Mouse (Mus musculus) lung, embryonic 14.5 days (tissue): ENCODE measurements around the gene Comtd1. TPM values are rescaled to one million over a fixed set of nuclear protein-coding genes. Genes with fewer than 3 reads are reported as not detected.

Source experiments
- ATAC-seq: fragments of 200-750 bp; cut with Nextera tagmentation; 2 replicates; pipeline ENCODE4 v1.8.0; 2017; ENCODE audit warnings: mild to moderate bottlenecking, moderate TSS enrichment, moderate library complexity; ENCODE audit not compliant: insufficient read depth
- DNase-seq: peaks from one replicate; pipeline ENCODE4 v3.0.0-alpha.2; 2015
- H3K27ac ChIP-seq: fragments of 300-500 bp; sonication (generic); 2 replicates; pipeline ENCODE4 v1.5.1; 2014; ENCODE audit warnings: low read depth, mild to moderate bottlenecking, moderate library complexity
- H3K27me3 ChIP-seq: fragments of 300-500 bp; sonication (generic); 2 replicates; pipeline ENCODE4 v1.6.1; 2014; ENCODE audit warnings: low read length, control low read depth; ENCODE audit not compliant: insufficient read depth
- H3K36me3 ChIP-seq: fragments of 300-500 bp; sonication (generic); 2 replicates; pipeline ENCODE4 v1.6.1; 2014; ENCODE audit warnings: control low read depth; ENCODE audit not compliant: insufficient read depth
- H3K4me1 ChIP-seq: fragments of 300-500 bp; sonication (generic); 2 replicates; pipeline ENCODE4 v1.6.1; 2014; ENCODE audit warnings: antibody characterized with exemption, control low read depth; ENCODE audit not compliant: insufficient read depth
- H3K4me2 ChIP-seq: fragments of 300-500 bp; sonication (generic); 2 replicates; pipeline ENCODE4 v1.6.1; 2014; ENCODE audit warnings: mild to moderate bottlenecking
- H3K4me3 ChIP-seq: fragments of 300-500 bp; sonication (generic); 2 replicates; pipeline ENCODE4 v1.5.1; 2014; ENCODE audit warnings: low read depth, low read length
- H3K9ac ChIP-seq: fragments of 300-500 bp; sonication (generic); 2 replicates; pipeline ENCODE4 v1.6.1; 2014
- H3K9me3 ChIP-seq: fragments of 300-500 bp; sonication (generic); 2 replicates; pipeline ENCODE4 v1.6.1; 2016; ENCODE audit warnings: low read depth, low read length, control low read depth
- CTCF ChIP-seq: IDR thresholded peaks from 2 replicates; pipeline ENCODE4 v1.5.1; 2016; ENCODE audit warnings: antibody characterized with exemption, low read depth
- WGBS: fragments of 180-500 bp; shearing (Covaris S2); extraction: QIAGEN DNeasy Blood & Tissue Kit; methylation state at CpG from one replicate; pipeline ENCODE4 v1.1.7; 2014; 5-methylcytosine and 5-hydroxymethylcytosine counted together
- polyA plus RNA-seq: library from polyadenylated mRNA; unstranded; fragments of >200 nt; fragmentation: Nextera tagmentation; extraction: Ambion mirVana; gene quantifications from 2 replicates; pipeline ENCODE4 v1.2.1, GENCODE M21; 2014

Gene Comtd1
- polyA plus RNA-seq, 1 experiment from 2014 or later = 17.0 TPM

DNA sequence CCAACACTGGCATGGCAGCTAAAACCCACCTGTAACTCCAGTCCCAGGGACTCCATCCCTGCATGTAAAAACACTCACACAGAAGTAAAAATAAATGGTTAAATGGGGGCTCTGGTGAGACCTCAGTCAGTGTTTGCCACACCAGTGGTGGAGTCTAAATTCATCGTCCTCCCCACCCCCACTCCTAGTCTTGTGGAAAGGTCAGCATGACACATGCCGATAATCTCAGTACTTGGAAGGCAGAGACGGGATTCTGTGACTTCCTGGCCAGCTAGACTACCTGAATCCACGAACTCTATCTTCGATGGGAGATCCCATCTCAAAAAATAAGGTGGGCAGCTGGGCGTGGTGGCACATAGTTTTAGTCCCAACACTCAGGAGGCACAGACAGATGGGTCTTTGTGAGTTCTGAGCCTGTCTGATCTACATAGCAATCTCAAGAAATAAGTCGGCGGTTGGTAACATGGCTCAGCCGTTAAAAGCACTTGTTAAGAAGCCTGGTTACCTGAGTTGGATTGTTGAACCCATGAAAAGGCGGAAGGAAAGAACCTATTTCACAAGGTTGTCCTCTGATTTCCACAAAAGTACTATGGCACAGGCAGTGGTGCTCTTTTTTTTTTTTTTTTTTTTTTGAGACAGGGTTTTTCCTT is 36.9 kb downstream of the Comtd1 start:
- no peak overlapping the region for H3K4me2 ChIP-seq
- DNase-seq = no peak
- no peak for ATAC-seq
- no peaks in the 10 kb centered on the region for H3K9me3 ChIP-seq
- WGBS = 80% methylated on average over 10 of the region's 10 CpGs
- H3K4me1 ChIP-seq = no peaks in the 10 kb centered on the region
- no peak overlapping the region for H3K4me3 ChIP-seq
- H3K27ac ChIP-seq = no peak overlapping the region
- H3K36me3 ChIP-seq = no peaks in the 10 kb centered on the region
- no peak overlapping the region for H3K9ac ChIP-seq
- no peak for TF ChIP-seq CTCF
- no peaks in the 10 kb centered on the region for H3K27me3 ChIP-seq

DNA sequence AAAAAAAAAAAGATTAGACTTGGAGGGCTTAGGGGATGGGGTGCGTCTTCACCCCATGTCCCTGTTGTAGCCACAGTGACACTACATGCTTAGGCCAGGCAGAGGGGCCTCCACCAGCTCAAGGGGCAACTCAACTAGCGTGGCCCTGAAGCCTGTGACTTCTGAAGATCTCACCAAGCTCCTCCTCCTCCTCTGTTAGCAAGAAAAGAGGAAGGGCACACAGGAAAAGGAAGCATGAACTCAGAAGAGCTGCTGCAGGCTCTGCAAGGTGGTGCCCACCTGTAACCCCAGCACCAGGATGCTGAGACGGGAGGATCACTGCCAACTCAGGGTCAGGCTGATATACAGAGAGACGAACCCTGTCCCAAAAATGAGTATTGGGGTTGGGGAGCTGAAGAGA is 37.5 kb downstream of the Comtd1 start:
- Histone ChIP-seq H3K36me3 (no peaks in the 10 kb centered on the region), H3K27ac (no peak overlapping the region), H3K4me3 (no peak overlapping the region), H3K27me3 (no peaks in the 10 kb centered on the region), H3K4me2 (no peak overlapping the region), H3K9ac (no peak overlapping the region), H3K4me1 (no peaks in the 10 kb centered on the region), H3K9me3 (no peaks in the 10 kb centered on the region)
- no peak for TF ChIP-seq CTCF
- 83% methylated on average over 4 of the region's 4 CpGs for WGBS
- ATAC-seq (no peak), DNase-seq (no peak)

DNA sequence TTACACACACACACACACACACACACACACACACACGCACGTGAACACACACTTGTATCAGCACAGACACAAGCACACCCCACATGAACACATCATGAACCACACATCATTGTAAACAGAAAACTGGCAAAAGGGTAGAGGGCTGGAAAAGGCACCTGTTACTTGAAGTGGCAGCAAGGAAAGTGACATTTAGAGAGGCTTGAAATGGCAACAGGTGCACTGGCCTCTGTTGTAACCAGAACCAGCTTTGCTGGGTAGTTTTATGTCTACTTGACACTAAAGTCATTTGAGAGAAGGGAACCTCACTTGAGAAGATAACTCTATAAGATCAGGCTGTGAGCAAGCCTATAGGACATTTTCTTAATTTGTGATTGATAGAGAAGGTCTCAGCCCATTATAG is 39.4 kb downstream of the Comtd1 start:
- H3K27me3 ChIP-seq = no peaks in the 10 kb centered on the region
- H3K9ac ChIP-seq = no peak overlapping the region
- 71% methylated on average over 2 of the region's 2 CpGs for WGBS
- no peaks in the 10 kb centered on the region for H3K4me1 ChIP-seq
- H3K4me3 ChIP-seq = no peak overlapping the region
- H3K36me3 ChIP-seq = no peaks in the 10 kb centered on the region
- DNase-seq (no peak), ATAC-seq (no peak)
- TF ChIP-seq CTCF = no peak
- H3K4me2 ChIP-seq = no peak overlapping the region
- no peaks in the 10 kb centered on the region for H3K9me3 ChIP-seq
- H3K27ac ChIP-seq = no peak overlapping the region

DNA sequence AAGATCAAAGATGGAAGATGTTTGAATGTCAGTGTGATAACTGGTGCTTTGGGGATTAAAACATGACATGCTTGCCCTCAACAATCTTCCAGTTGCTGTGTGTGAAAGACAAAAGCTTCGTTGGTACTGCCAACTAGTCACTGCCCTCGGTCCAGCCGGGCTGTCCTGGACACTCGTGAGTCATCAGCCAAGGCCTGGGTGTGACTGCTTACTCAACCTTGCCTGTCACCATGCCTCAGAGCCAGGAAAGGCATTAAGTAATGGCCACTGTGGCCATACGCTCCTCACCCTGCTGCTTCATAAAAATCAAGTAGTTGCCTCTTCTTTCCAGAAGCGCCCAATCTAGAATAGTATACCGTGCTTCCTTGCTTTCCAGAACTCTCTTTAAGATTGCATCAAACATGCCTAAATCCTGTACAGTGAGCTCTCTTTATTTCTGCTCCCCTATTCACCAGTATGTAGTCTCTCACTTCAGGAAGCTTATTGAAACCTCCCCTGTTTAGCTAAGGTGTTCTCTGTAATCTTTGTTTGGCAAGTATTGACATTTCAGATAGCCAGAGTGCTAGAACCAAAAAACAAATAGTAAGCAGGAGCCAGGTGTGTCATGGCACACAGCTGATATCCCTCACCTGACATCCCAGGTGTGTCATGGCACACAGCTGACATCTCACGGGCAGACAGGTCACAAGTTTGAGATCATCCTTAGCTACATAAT is 40.4 kb downstream of the Comtd1 start:
- Histone ChIP-seq H3K9me3 (no peaks in the 10 kb centered on the region), H3K27ac (no peak overlapping the region), H3K9ac (no peak overlapping the region), H3K4me3 (no peak overlapping the region), H3K4me2 (no peak overlapping the region), H3K27me3 (no peaks in the 10 kb centered on the region), H3K4me1 (no peaks in the 10 kb centered on the region), H3K36me3 (no peaks in the 10 kb centered on the region)
- no peak for ATAC-seq
- no peak for DNase-seq
- WGBS = 69% methylated on average over 8 of the region's 8 CpGs
- TF ChIP-seq CTCF = no peak

DNA sequence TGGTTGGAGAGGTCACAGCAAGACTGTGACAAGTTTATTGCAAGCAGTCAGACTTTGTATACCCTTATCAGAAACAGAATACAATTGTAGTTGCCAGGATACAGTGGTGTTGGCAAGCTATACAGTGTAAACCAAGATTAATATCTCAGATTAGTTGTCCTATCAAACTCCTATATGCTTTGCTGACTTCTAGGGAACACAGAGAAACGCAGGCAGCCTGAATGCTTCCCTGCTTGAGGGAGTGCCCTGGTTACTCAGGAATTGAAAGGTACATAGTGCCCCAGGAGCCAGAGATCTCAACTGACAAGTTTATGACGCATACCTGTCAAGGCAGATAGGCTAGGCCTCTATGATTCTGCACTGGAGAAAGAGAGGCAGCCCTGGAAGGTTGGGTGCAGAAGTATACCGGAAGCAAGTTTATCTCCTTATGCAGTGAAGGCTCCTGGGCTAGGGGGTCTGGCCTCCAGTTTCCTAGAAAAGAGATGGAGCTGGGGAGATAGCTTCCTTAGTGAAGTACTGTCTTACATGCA is 42.1 kb downstream of the Comtd1 start:
- no peaks in the 10 kb centered on the region for H3K4me1 ChIP-seq
- no peak overlapping the region for H3K27ac ChIP-seq
- ATAC-seq (no peak), DNase-seq (no peak)
- H3K9me3 ChIP-seq = no peaks in the 10 kb centered on the region
- H3K9ac ChIP-seq = no peak overlapping the region
- H3K4me2 ChIP-seq = no peak overlapping the region
- 71% methylated on average over 3 of the region's 3 CpGs for WGBS
- H3K4me3 ChIP-seq = no peak overlapping the region
- H3K27me3 ChIP-seq = no peaks in the 10 kb centered on the region
- no peak for TF ChIP-seq CTCF
- no peaks in the 10 kb centered on the region for H3K36me3 ChIP-seq

DNA sequence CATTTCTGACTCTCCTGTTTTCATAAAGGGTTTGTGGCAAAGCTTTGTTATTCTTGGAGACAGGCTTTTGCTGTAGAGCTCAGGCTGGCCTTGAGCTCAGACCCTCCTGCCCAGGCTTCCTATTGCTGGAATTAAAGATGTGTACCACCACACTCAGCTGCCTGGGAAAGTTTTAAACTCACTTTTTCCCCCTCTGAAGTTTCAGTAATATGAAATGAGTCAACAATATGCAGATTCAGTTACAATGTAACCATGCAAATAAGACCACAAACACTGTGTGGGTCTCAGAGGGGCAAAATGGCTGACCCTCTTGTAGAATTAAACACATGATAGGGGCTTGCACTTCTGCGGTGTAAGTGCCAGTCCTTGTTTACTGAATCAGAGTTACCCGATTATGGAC is 42.6 kb downstream of the Comtd1 start:
- Histone ChIP-seq H3K9ac (no peak overlapping the region), H3K4me2 (no peak overlapping the region), H3K4me1 (no peaks in the 10 kb centered on the region), H3K27me3 (no peaks in the 10 kb centered on the region), H3K4me3 (no peak overlapping the region), H3K36me3 (no peaks in the 10 kb centered on the region), H3K27ac (no peak overlapping the region), H3K9me3 (no peaks in the 10 kb centered on the region)
- WGBS = 38% methylated on average over 2 of the region's 2 CpGs
- DNase-seq (no peak), ATAC-seq (no peak)
- TF ChIP-seq CTCF = no peak

DNA sequence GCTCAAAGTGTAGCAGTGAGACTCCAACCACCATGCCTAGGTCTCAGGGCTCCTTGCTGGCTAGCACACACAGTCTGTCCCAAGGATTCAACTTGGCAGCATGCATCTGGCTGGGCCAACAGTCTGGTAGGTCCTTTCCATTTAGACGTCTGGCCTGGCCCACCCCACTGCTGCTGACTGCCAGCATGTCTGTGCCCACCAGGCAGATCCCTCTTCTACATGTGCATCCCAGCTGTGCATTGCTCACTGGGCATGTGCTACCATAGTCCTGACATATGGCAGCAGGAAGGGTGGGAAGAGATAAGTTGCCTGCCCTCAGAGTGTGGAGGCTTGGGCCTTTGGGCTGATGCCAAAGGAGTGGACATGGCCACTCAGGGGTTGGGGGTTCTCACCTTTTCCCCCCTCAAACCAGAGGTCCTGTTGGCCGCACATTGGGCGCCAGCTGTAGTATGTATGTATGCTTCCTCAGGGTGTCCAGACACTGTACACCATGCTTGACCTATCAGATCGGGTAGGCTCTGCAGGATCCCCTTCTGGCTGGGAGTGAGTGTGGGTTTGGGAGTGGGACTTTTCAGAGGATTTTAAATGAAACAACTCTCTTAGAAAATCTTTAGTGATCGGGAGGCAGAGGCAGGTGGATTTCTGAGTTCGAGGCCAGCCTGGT is 46.1 kb downstream of the Comtd1 start:
- Histone ChIP-seq H3K4me2 (no peak overlapping the region), H3K4me3 (no peak overlapping the region), H3K4me1 (no peaks in the 10 kb centered on the region), H3K27ac (no peak overlapping the region), H3K9me3 (no peaks in the 10 kb centered on the region), H3K36me3 (peaks cover 6% of the 10 kb centered on the region; the same call in 1 of the 2 replicates), H3K27me3 (no peaks in the 10 kb centered on the region), H3K9ac (no peak overlapping the region)
- DNase-seq = no peak
- 92% methylated on average over 6 of the region's 6 CpGs for WGBS
- no peak for TF ChIP-seq CTCF
- no peak for ATAC-seq
